Mouse (Mus musculus) neutrophil, adult 5-6 weeks (primary cell): ENCODE measurements around the gene 1110008L16Rik. TPM values are rescaled to one million over a fixed set of nuclear protein-coding genes. Genes with fewer than 3 reads are reported as not detected.

Experiments
- ATAC-seq: fragments of 151-379, 151-347 bp; 2 replicates; pipeline ENCODE4 v1.8.0; 2017; ENCODE audit warnings: mild to moderate bottlenecking, moderate TSS enrichment; ENCODE audit not compliant: insufficient number of reproducible peaks, poor library complexity, low FRiP score, severe bottlenecking; ENCODE audit errors: extremely low read depth
- total RNA-seq: library from RNA; stranded (forward); fragments of 200-1000 nt; gene quantifications from 2 replicates; pipeline ENCODE4 v1.2.3, GENCODE M21; 2017

1110008L16Rik gene
- total RNA-seq, 1 experiment from 2014 or later, result 8.8 TPM

DNA sequence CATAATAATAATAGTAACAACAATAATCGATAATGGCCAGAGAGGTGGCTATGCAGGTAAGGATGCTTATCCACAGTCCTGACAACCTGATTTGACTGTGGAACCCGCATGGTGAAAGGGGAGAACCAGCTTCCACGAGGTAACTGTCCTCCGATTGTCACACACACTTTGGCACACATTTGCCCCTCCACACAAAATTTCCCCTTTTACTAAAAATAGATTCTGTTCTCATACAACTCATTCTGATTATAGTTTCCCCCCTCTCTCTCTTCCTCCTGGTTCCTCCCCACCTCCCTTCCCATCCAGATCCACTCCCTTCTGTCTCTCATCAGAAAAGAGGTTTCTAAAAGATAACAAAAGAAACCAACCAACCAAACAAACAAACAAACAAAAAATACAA is 130.6 kb downstream of the 1110008L16Rik start:
- ATAC-seq, result no peak

Other genes with a start within 250 kb of the 1110008L16Rik start
- 6.5 and 9.2 TPM in 2 replicates for gene 2700097O09Rik, start 219.5 kb upstream of the 1110008L16Rik start, total RNA-seq
- 156 and 159 TPM in 2 replicates for gene Srp54a, start 219.3 kb upstream of the 1110008L16Rik start, total RNA-seq
- gene Fam177a, start 175.1 kb upstream of the 1110008L16Rik start, total RNA-seq, result 17.1 and 21.3 TPM in 2 replicates
- 58.5 and 70.8 TPM in 2 replicates for gene Srp54b, start 144.5 kb upstream of the 1110008L16Rik start, total RNA-seq
- gene 1700047I17Rik2, start 100.0 kb upstream of the 1110008L16Rik start, total RNA-seq, result 7.7 and 15.5 TPM in 2 replicates
- gene Srp54c, start 69.4 kb upstream of the 1110008L16Rik start, total RNA-seq, result 74.8 and 79.0 TPM in 2 replicates
- gene Ppp2r3c, start 3.4 kb downstream of the 1110008L16Rik start, total RNA-seq, result 24.4 and 25.4 TPM in 2 replicates
- 128 and 134 TPM in 2 replicates for gene Psma6, start 84.6 kb downstream of the 1110008L16Rik start, total RNA-seq
- 150 and 173 TPM in 2 replicates for gene Nfkbia, start 193.1 kb downstream of the 1110008L16Rik start, total RNA-seq